Mouse (Mus musculus) myocyte (in vitro differentiated cells): ENCODE measurements around the gene Tenm2.

Source experiments
- CEBPB ChIP-seq: IDR thresholded peaks from 2 replicates; pipeline ENCODE4 v1.6.1; 2011; ENCODE audit warnings: mild to moderate bottlenecking, moderate library complexity; ENCODE audit not compliant: poor library complexity, insufficient read depth, severe bottlenecking
- E2F4 ChIP-seq: IDR thresholded peaks from one replicate; pipeline ENCODE4 v1.6.1; 2011; ENCODE audit warnings: mild to moderate bottlenecking, control low read depth, moderate library complexity; ENCODE audit not compliant: insufficient read depth
- MAX ChIP-seq: IDR thresholded peaks from one replicate; pipeline ENCODE4 v1.6.1; 2011; ENCODE audit warnings: low read depth, mild to moderate bottlenecking, control low read depth
- MYOD1 ChIP-seq, 3 experiments: IDR thresholded peaks; one replicate each; pipeline ENCODE4 v1.6.1; 2011; ENCODE audit warnings: control low read depth in 2 of 3, low read depth in 2 of 3, mild to moderate bottlenecking in 2 of 3, moderate library complexity in 1 of 3; ENCODE audit not compliant: insufficient read length in 2 of 3, control insufficient read depth in 1 of 3
- MYOG ChIP-seq, 3 experiments: IDR thresholded peaks; one replicate each; pipeline ENCODE4 v1.6.1; 2011; ENCODE audit warnings: control low read depth in 2 of 3, low read depth in 2 of 3, mild to moderate bottlenecking in 2 of 3; ENCODE audit not compliant: insufficient read length in 2 of 3, control insufficient read depth in 1 of 3, insufficient read depth in 1 of 3
- POLR2A ChIP-seq: IDR thresholded peaks from one replicate; pipeline ENCODE4 v1.6.1; 2011; ENCODE audit warnings: low read depth, mild to moderate bottlenecking, control low read depth, moderate library complexity; ENCODE audit not compliant: insufficient read length
- POLR2AphosphoS2 ChIP-seq: IDR thresholded peaks from one replicate; pipeline ENCODE4 v1.6.1; 2011; ENCODE audit warnings: low read depth, control low read depth; ENCODE audit not compliant: insufficient read length
- REST ChIP-seq: IDR thresholded peaks from one replicate; pipeline ENCODE4 v1.6.1; 2011; ENCODE audit warnings: mild to moderate bottlenecking, control low read depth, moderate library complexity; ENCODE audit not compliant: insufficient read depth, insufficient read length
- SRF ChIP-seq: IDR thresholded peaks from one replicate; pipeline ENCODE4 v1.6.1; 2011; ENCODE audit warnings: low read depth; ENCODE audit not compliant: control insufficient read depth, insufficient read length
- TCF12 ChIP-seq: IDR thresholded peaks from one replicate; pipeline ENCODE4 v1.6.1; 2011; ENCODE audit warnings: mild to moderate bottlenecking, control low read depth; ENCODE audit not compliant: poor library complexity, insufficient read depth, severe bottlenecking
- TCF3 ChIP-seq: IDR thresholded peaks from one replicate; pipeline ENCODE4 v1.6.1; 2011; ENCODE audit warnings: low read depth, control low read depth; ENCODE audit not compliant: insufficient read length
- USF1 ChIP-seq: IDR thresholded peaks from one replicate; pipeline ENCODE4 v1.6.1; 2011; ENCODE audit warnings: low read depth, mild to moderate bottlenecking, control low read depth, moderate library complexity

DNA sequence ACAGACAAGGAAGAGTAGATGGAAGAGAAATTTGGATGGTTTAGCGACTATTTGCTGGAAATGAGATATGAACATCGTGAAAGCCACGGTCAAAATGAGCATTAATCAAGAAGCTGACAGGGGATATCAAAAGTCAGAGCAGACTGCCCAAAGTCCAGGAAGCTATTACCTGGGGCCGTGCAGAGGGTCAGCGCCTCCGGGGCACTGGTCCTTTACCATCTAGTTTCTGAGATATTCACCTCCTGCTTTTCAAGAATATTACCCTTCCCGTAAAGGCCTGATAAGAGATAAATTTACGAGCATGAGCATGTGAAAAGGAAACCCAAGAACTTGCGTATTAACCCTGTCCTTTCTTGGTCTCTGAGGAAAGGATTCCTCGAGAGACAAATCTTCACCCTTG, 8.8 kb downstream of the Tenm2 start:
- no peak for TF ChIP-seq USF1
- no peak for TF ChIP-seq TCF12
- no peak for TF ChIP-seq MAX
- no peak for TF ChIP-seq E2F4
- no peak for TF ChIP-seq REST
- no peak for TF ChIP-seq POLR2A
- no peak for TF ChIP-seq POLR2AphosphoS2
- no peak for TF ChIP-seq MYOD1 (IDR thresholded peaks at IDR 0.05; ENCODE audit: control insufficient read depth in 1 of 3, insufficient read length in 2 of 3, low read depth in 2 of 3)
- no peak for TF ChIP-seq CEBPB
- no peak for TF ChIP-seq MYOG (IDR thresholded peaks at IDR 0.05; ENCODE audit: control insufficient read depth in 1 of 3, insufficient read depth in 1 of 3, insufficient read length in 2 of 3, low read depth in 2 of 3)
- TF ChIP-seq TCF3: no peak
- no peak for TF ChIP-seq SRF
